Mouse (Mus musculus): ENCODE measurements around the gene Olfr1490. TPM values are rescaled to one million over a fixed set of nuclear protein-coding genes. Genes with fewer than 3 reads are reported as not detected.
"Not testable (repeated sequence)": the region's sequence is repeated elsewhere in the genome, so short reads cannot be mapped to it uniquely, and the experiment has no call there.

The Olfr1490 gene
- total RNA-seq (2021), result not detected in 2 replicates
- long read RNA-seq, result 0 reads

DNA sequence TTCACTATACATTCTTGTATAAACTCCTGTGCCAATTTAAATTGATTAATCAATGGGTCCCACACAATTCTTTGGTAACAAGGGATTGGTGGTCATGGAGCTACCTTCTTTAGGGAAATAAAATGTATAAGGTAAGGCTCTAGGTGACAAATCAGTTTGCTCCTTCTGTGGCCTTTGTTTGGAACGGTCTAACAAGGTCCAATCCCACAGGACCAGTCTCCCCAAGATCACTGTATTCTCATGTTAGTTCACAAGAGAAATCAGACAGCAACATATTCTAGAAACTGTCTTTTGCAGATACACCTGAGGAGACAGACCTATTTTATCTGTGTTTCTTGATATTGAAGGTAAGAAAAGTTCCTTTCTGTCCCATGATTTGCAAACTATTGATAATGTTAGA, at the start of gene Olfr1490:
Olfr1490 (plus strand) TSS at position 301 of the 400 bp plus-strand sequence.
- no peak for DNase-seq

DNA sequence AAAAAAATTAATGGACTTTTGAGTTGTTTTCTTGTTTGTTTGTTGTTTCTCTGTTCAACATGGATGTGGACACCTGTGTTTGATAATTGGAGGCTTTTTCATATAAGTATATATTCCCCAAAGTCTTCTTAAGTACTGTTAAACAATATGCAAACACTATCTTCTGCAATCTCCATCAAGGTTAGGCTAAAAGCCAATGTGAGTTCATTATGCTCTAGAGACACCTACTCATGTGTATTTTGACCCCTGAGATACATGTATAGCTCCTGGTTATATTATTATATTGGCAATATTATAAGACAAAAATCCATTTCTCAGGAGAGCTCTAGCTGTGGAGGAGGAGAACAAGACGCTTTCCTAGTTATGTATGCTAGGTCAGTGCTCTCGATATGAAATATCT, 33.8 kb upstream of the Olfr1490 start, which contains the start of gene Olfr1487:
Olfr1487 (plus strand) TSS at position 301 of the 400 bp plus-strand sequence.
- DNase-seq, result not testable (repeated sequence)

DNA sequence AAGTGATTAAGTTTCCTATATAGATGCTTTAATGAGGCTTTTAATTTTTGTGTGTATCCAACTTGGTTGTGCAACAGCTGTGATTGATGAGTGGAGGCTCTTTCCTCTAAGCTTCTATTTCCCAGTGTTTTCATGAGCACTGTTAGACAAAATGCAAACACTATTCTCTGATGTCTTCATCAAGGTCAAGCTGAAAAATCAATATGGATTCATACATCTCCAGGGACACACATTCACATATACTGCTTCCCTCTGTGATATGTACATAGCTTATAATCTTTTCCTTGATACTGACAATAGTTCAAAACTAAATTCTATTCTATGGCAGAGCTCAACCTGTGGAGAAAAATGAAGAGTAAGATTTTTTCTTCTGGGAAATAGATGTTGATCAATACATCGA, 19.6 kb upstream of the Olfr1490 start, which contains the start of gene Olfr1489:
Olfr1489 (plus strand) TSS at position 301 of the 400 bp plus-strand sequence.
- no peak for DNase-seq

DNA sequence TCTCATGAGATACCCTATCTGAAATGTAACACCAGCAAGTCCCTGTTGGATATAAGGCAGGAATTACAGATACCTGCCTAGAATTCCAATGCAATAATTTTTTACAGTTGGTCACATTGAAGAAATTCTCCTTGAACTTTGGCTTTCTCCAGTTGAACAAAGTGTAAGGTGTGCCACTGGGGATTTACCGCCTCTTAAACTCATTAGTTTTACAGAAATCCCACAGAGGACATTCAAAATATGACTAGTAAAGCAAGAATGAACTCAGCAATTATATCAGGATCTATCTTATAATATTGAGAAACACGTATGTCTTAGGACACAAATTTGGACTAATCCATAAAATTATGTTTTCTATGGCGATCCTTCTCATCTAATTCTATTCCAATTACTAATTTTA, 46.1 kb downstream of the Olfr1490 start, which contains the start of gene Olfr1491:
Olfr1491 (plus strand) TSS at position 301 of the 400 bp plus-strand sequence.
- no peak for DNase-seq

Small RNAs within 50 kb of the gene (microRNA-seq; reads per million reads assigned to microRNA genes)
- gene Gm23931, result 0 reads per million in 2 experiments

Other genes with a start within 250 kb of the Olfr1490 start
- gene Olfr1469, start 243.2 kb upstream of the Olfr1490 start, total RNA-seq (2021), result not detected in 2 replicates
- gene Olfr1471, start 207.7 kb upstream of the Olfr1490 start, total RNA-seq (2021), result not detected in 2 replicates
- gene Olfr1472, start 195.0 kb upstream of the Olfr1490 start, total RNA-seq (2021), result not detected in 2 replicates
- gene Olfr1474, start 181.5 kb upstream of the Olfr1490 start, total RNA-seq (2021), result not detected in 2 replicates
- gene Olfr1475, start 170.9 kb upstream of the Olfr1490 start, total RNA-seq (2021), result not detected in 2 replicates
- gene Olfr1477, start 150.5 kb upstream of the Olfr1490 start, total RNA-seq (2021), result not detected in 2 replicates
- gene Olfr1480, start 123.2 kb upstream of the Olfr1490 start, total RNA-seq (2021), result not detected in 2 replicates
- gene Olfr1484, start 67.6 kb upstream of the Olfr1490 start, total RNA-seq (2021), result not detected in 2 replicates
- not detected in 2 replicates for gene Olfr1487, start 33.7 kb upstream of the Olfr1490 start, total RNA-seq (2021)
- gene Olfr1489, start 19.5 kb upstream of the Olfr1490 start, total RNA-seq (2021), result not detected in 2 replicates
- gene Olfr1491, start 46.2 kb downstream of the Olfr1490 start, total RNA-seq (2021), result not detected in 2 replicates
- not detected in 2 replicates for gene Olfr1493-ps1, start 72.2 kb downstream of the Olfr1490 start, total RNA-seq (2021)
- not detected in 2 replicates for gene Olfr1494, start 88.6 kb downstream of the Olfr1490 start, total RNA-seq (2021)
- not detected in 2 replicates for gene Olfr1495, start 113.5 kb downstream of the Olfr1490 start, total RNA-seq (2021)
- not detected in 2 replicates for gene Olfr1496, start 126.8 kb downstream of the Olfr1490 start, total RNA-seq (2021)
- gene Olfr1497, start 147.1 kb downstream of the Olfr1490 start, total RNA-seq (2021), result not detected in 2 replicates
- not detected in 2 replicates for gene Olfr1499, start 168.4 kb downstream of the Olfr1490 start, total RNA-seq (2021)
- not detected in 2 replicates for gene Olfr1500, start 179.4 kb downstream of the Olfr1490 start, total RNA-seq (2021)
- gene Olfr1501, start 199.6 kb downstream of the Olfr1490 start, total RNA-seq (2021), result not detected in 2 replicates
- not detected in 2 replicates for gene Olfr1502, start 210.7 kb downstream of the Olfr1490 start, total RNA-seq (2021)
- gene Olfr1504, start 246.8 kb downstream of the Olfr1490 start, total RNA-seq (2021), result not detected in 2 replicates